Mouse (Mus musculus) hindbrain, embryonic 10.5 days (tissue): ENCODE data around the gene Igf2bp2. TPM values are rescaled to one million over a fixed set of nuclear protein-coding genes. Genes with fewer than 3 reads are reported as not detected.

ENCODE experiments used
- DNase-seq: peaks from one replicate; pipeline ENCODE4 v3.0.0-alpha.2; 2017; ENCODE audit warnings: low spot score
- H3K27ac ChIP-seq: fragments of 300-500 bp; sonication (generic); 2 replicates; pipeline ENCODE4 v1.5.1; 2016; ENCODE audit warnings: mild to moderate bottlenecking, moderate library complexity
- H3K27me3 ChIP-seq: fragments of 300-500 bp; sonication (generic); 2 replicates; pipeline ENCODE4 v1.6.1; 2016; ENCODE audit warnings: mild to moderate bottlenecking; ENCODE audit not compliant: poor library complexity, insufficient read depth, severe bottlenecking
- H3K36me3 ChIP-seq: fragments of 300-500 bp; sonication (generic); 2 replicates; pipeline ENCODE4 v1.6.1; 2016; ENCODE audit warnings: mild to moderate bottlenecking, moderate library complexity
- H3K4me1 ChIP-seq: fragments of 300-500 bp; sonication (generic); replicated peaks from 2 replicates; pipeline ENCODE4 v1.6.1; 2016; ENCODE audit warnings: mild to moderate bottlenecking
- H3K4me3 ChIP-seq: fragments of 300-500 bp; sonication (generic); 2 replicates; pipeline ENCODE4 v1.5.1; 2016; ENCODE audit warnings: mild to moderate bottlenecking, moderate library complexity
- H3K9me3 ChIP-seq: fragments of 300-500 bp; sonication (generic); 2 replicates; pipeline ENCODE4 v1.6.1; 2016; ENCODE audit warnings: mild to moderate bottlenecking, moderate library complexity
- WGBS: fragments of 180-500 bp; shearing (Covaris S2); methylation state at CpG from one replicate; pipeline ENCODE4 v1.1.7; 2016; 5-methylcytosine and 5-hydroxymethylcytosine counted together
- polyA plus RNA-seq: library from polyadenylated mRNA; unstranded; fragments of >200 nt; fragmentation: Nextera tagmentation; extraction: Ambion mirVana; gene quantifications from 2 replicates; pipeline ENCODE4 v1.2.1, GENCODE M21; 2016

The Igf2bp2 gene
- polyA plus RNA-seq, 1 experiment from 2014 or later = 141 TPM

DNA sequence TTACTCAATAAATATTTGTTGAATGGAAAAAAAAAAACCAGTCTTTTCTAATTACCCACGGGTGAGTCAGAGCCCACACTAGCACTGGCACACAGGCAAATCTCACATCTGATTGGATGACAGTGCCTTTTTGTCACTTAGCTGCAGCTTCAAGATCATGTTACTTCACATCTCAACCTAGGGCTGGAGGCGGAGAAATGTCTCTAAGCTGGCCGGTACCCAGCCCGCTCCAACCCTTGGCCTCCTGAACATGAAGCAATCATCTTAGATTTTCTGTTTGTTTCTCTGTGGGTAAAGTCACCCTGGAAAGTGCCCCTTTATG lies 86.5 kb downstream of the Igf2bp2 start:
- H3K27ac ChIP-seq = peak overlapping the region; percentile 78; the same call in 1 of the 2 replicates

DNA sequence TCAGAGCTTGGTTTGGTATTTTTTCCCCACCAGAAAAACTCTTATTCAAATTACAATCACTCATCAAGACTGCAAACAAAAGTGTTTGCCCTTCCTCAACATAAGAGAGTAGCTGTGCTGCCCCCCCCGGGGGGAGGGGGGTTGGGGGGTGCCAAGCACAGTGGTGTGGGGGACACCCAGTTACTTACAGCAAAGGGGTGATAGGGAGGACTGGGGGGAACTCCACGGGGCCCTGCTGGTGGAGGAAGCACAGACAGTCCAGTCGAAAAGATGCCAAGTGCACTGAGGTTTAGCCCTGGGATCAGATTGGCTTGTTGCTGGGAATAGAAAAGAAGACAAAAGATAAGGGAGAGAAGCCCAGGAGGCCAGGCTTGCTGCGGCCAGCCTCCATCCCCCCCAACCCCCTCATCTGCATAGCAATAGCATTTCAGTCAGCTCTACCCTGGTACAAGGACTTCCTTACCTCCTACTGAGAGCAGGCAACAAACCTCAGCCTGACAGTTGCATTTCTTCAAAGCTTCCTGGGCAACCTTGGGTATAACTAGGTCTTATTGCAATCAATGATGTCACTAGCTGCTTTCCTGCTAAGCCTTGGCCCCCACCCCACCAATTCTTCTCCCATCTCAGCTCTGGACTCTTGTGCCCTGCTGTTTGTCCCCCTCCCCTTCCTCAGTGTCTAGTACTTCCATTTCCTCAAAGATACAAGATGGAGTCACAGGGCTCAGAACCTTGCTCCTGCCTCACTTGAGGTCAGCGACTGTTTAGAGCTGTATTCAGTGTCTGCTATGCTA lies 87.1 kb downstream of the Igf2bp2 start:
- Histone ChIP-seq H3K4me3 (no peak overlapping the region; the same call in 1 of the 2 replicates), H3K27me3 (no peaks in the 10 kb centered on the region), H3K4me1 (peaks cover 17% of the 10 kb centered on the region), H3K9me3 (no peaks in the 10 kb centered on the region), H3K36me3 (peaks cover 99% of the 10 kb centered on the region), H3K27ac (peak overlapping the region; percentile 78)
- WGBS = 12% methylated on average over 5 of the region's 5 CpGs
- peak; percentile 31 for DNase-seq

More for the DNA sequence above, 86.5 kb downstream of the Igf2bp2 start:
- Histone ChIP-seq H3K27me3 (no peaks in the 10 kb centered on the region), H3K4me3 (no peak overlapping the region), H3K9me3 (no peaks in the 10 kb centered on the region), H3K36me3 (peaks cover 99% of the 10 kb centered on the region), H3K4me1 (peaks cover 17% of the 10 kb centered on the region)
- no peak for DNase-seq
- WGBS = 40% methylated on average over 4 of the region's 4 CpGs

DNA sequence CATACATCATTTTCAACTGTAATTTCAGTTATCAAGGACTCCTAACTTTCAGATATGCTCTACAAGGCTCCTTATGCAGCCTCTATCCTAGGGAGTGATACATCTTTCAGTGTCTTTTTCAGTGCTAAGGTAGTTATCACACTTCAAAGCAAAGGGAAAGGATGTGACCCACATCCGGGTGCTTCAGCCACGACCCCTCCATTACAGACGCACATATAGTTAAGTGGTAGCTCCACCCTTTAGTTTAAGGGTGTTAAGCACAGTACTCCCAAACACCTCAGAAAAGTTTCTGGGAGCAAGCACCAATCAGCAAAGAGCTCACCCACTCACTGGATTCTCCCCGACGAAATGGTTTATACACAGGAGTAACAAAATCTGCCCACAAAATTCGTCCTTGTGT lies 88.0 kb downstream of the Igf2bp2 start:
- H3K36me3 ChIP-seq = peaks cover 99% of the 10 kb centered on the region
- H3K9me3 ChIP-seq = no peaks in the 10 kb centered on the region
- peaks cover 17% of the 10 kb centered on the region for H3K4me1 ChIP-seq
- H3K27ac ChIP-seq = no peak overlapping the region
- no peak overlapping the region for H3K4me3 ChIP-seq
- DNase-seq = no peak
- no peaks in the 10 kb centered on the region for H3K27me3 ChIP-seq
- WGBS = 78% methylated on average over 6 of the region's 6 CpGs

DNA sequence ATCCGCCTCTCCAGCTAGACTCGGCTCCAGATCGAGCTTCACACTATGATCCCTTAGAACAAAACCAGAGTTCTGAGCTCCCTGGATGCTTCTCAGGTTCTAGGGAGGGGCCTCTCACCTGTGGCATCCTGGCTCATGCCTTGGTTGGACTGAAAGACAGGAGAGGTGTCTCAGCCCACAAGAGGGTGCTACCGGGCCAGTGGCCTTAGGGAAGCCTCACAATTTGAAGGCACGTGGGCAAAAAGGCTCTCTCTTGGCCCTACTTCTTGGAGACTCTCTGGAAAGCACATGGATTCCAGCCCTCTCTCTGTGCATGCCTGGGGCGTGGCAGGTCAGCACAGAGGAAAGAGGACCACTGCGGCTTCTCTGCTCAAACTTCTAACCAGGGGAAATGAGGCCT lies 91.7 kb downstream of the Igf2bp2 start:
- 80% methylated on average over 7 of the region's 7 CpGs for WGBS
- DNase-seq = no peak

DNA sequence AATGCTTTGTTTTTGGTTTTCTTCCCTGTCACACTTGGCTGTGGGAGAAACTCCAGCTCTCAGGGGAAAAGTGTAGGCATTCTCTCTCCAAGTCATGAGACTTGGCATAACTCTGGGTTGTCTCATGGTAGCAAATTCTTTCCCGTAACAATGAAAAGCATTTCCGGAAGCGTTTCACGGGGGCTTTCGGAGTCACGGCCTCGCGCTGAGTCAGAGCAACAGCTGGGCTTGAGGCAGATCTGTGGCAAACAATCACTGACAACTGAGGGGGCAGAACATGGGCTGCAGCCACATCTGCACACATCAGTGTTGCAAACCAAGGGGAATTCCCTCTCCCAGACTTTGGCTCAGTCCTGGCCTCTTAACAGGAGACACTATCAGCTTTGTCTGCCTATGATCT lies 95.7 kb downstream of the Igf2bp2 start:
- H3K27me3 ChIP-seq = no peaks in the 10 kb centered on the region
- peaks cover 100% of the 10 kb centered on the region for H3K36me3 ChIP-seq
- DNase-seq = no peak
- H3K27ac ChIP-seq = no peak overlapping the region
- no peaks in the 10 kb centered on the region for H3K4me1 ChIP-seq
- H3K9me3 ChIP-seq = no peaks in the 10 kb centered on the region
- 94% methylated on average over 8 of the region's 8 CpGs for WGBS
- H3K4me3 ChIP-seq = no peak overlapping the region

More for the DNA sequence above, 91.7 kb downstream of the Igf2bp2 start:
- H3K4me3 ChIP-seq = no peak overlapping the region
- H3K4me1 ChIP-seq = peaks cover 9% of the 10 kb centered on the region
- no peaks in the 10 kb centered on the region for H3K27me3 ChIP-seq
- H3K27ac ChIP-seq = no peak overlapping the region
- peaks cover 99% of the 10 kb centered on the region for H3K36me3 ChIP-seq
- no peaks in the 10 kb centered on the region for H3K9me3 ChIP-seq

DNA sequence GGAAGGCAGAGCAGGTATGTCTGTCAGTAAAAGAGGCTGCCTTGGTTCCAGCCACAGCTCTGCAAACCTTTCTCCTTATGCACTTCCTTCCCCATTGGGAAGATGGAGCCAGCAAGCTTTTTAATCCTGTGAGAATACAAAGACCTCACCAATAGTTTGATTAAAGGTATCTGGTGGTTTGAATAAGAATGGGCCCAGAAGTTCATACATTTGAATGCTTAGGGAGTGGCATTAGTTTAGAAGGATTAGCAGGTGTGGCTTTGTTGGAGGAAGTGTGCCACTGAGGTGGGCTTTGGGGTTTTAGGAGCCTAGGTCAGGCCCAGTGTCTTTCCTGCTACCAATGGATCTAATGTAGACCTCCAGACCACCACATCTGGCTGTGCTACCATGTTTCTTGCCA lies 97.6 kb downstream of the Igf2bp2 start:
- DNase-seq = no peak
- Histone ChIP-seq H3K4me3 (no peak overlapping the region), H3K27ac (no peak overlapping the region), H3K36me3 (peaks cover 100% of the 10 kb centered on the region), H3K9me3 (no peaks in the 10 kb centered on the region), H3K4me1 (no peaks in the 10 kb centered on the region), H3K27me3 (no peaks in the 10 kb centered on the region)

DNA sequence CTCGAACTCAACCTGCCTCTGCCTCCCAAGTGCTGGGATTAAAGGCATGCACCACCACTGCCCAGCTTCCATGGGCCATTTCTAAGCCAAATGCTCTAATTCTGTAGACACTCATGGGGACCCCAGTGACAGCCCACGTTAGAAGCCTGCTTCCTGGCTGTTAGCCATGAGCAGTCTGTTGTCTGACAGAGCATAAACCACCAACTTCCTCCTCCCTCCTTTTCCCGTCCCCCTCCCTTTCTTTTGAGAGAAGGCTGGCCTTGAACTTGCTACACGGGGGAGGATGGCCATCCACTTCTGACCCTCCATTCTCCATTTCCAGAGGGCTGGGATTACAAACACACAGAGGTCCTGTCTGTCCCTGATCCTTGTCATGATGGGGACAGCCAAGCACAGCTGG lies 100.8 kb downstream of the Igf2bp2 start:
- H3K27ac ChIP-seq = no peak overlapping the region
- H3K9me3 ChIP-seq = no peaks in the 10 kb centered on the region
- no peak overlapping the region for H3K4me3 ChIP-seq
- H3K27me3 ChIP-seq = no peaks in the 10 kb centered on the region
- peaks cover 98% of the 10 kb centered on the region for H3K36me3 ChIP-seq
- WGBS = 80% methylated on average over 4 of the region's 4 CpGs
- no peak for DNase-seq
- no peaks in the 10 kb centered on the region for H3K4me1 ChIP-seq

DNA sequence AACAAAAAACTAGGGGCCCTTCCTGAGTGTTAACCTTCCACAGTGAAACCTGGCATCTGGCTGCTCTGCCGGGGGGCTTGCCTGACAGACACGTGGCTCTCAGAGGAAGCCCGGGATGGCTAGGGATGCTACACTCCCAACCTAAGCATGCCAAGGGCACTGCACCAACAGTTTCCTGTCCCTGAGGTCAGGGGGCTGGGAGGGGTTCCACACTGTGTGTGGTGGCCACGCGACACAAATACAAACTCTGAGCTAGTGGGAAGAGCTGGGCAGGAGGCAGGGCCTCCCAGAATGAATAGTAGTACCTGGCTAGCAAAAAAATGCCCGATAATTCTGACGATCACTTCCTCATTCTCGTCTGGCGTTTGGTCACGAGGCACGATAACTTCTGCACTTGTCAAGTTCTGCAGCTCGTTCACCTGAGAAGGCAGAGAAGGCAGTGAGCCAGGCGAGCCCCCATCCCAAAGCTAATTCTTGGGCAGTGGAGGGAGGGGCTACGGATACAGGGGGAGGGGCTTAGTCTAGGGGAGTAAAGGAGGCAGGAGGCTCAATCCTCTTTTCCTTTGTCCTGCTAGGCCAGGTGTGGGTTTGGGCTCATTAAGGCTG lies 101.4 kb downstream of the Igf2bp2 start:
- DNase-seq = no peak
- no peaks in the 10 kb centered on the region for H3K27me3 ChIP-seq
- WGBS = 88% methylated on average over 14 of the region's 14 CpGs

DNA sequence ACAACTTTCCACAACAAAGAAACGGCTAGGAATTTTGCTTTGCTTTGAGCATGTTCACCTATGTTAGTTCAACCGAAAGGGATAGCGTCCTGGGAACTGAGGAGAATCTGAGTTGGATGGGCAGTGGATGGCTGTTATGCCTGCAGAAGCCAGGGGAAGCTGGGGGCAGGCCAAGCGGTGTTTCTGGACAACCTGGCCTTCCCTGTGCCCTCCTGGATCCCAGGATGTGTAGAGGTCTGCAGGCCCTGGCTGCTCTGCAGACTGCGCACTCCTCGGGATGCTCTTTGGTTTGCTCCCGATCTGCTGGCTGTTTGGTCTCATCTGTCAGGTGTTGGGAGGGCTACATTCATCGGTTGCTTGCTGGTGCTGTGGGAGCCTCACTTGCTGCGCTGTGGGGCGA lies 102.7 kb downstream of the Igf2bp2 start:
- Histone ChIP-seq H3K9me3 (no peaks in the 10 kb centered on the region), H3K27ac (no peak overlapping the region), H3K4me3 (no peak overlapping the region), H3K36me3 (peaks cover 85% of the 10 kb centered on the region), H3K27me3 (no peaks in the 10 kb centered on the region), H3K4me1 (no peaks in the 10 kb centered on the region)
- 96% methylated on average over 10 of the region's 10 CpGs for WGBS
- DNase-seq = no peak

More for the DNA sequence above, 101.4 kb downstream of the Igf2bp2 start:
- Histone ChIP-seq H3K36me3 (peaks cover 97% of the 10 kb centered on the region), H3K4me3 (no peak overlapping the region), H3K27ac (no peak overlapping the region), H3K9me3 (no peaks in the 10 kb centered on the region), H3K4me1 (no peaks in the 10 kb centered on the region)

DNA sequence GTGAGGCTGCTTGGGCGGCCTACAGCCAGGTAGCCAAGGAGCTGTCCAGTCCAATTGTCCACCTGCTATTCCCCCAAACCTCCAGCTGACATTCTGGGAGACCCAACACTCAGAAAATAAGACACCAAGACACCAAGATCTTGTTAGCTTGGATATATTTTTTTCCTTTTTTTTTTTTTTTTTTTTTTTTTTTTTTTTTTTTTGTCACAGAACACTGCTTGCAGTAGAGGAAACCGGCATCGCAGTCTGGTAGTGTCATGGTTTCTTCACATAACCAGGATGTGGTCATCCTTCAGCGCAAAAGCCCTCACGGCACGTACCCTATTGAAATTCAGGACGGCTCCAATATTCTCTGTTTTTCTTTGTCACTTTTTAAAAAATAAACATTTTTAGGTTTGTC lies 104.2 kb downstream of the Igf2bp2 start:
- Histone ChIP-seq H3K27me3 (no peaks in the 10 kb centered on the region), H3K36me3 (peaks cover 78% of the 10 kb centered on the region), H3K27ac (no peak overlapping the region), H3K9me3 (no peaks in the 10 kb centered on the region), H3K4me3 (no peak overlapping the region), H3K4me1 (no peaks in the 10 kb centered on the region)
- no peak for DNase-seq
- WGBS = 97% methylated on average over 7 of the region's 7 CpGs

DNA sequence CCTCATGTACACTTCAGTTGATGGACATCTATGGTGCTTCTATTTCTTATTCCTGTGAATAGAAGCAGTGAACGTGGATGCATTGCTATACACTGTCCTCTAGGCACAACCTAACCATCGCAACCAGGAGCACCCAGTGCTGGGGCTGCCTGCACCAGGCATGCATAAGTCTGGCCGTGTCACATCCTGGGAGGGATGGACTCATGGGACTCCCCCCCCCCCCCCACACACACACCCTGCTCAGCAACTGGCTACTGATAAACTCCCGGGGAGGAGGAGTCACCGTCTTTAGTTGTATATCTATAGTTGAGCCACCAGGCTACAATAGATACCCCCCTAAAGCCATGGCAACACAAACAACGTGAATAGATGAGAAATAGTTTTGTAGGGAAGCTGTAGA lies 105.6 kb downstream of the Igf2bp2 start:
- Histone ChIP-seq H3K9me3 (no peaks in the 10 kb centered on the region), H3K36me3 (peaks cover 71% of the 10 kb centered on the region), H3K4me1 (no peaks in the 10 kb centered on the region), H3K27me3 (no peaks in the 10 kb centered on the region), H3K4me3 (no peak overlapping the region), H3K27ac (no peak overlapping the region)
- WGBS = 84% methylated on average over 6 of the region's 6 CpGs
- no peak for DNase-seq

DNA sequence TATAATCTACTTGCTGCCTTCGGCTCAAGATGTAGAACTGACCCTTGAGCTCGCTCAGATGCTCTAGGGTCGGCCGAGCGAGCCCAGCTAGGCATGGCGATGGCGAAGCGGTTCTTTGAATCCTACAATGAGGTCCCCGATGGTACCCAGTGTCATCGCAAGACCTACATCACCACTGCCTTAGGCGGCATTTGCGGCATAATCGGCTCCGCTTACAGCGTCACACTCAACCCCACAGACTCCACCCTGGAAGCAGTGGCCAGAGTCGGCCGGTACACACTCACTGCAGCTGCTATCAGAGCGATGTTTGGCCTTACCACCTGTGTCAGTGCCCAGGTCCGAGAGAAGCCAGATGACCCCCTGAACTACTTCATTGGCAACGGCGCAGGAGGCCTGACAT lies 109.7 kb downstream of the Igf2bp2 start:
- Histone ChIP-seq H3K27ac (no peak overlapping the region), H3K9me3 (no peaks in the 10 kb centered on the region), H3K4me3 (no peak overlapping the region), H3K36me3 (peaks cover 38% of the 10 kb centered on the region), H3K27me3 (no peaks in the 10 kb centered on the region), H3K4me1 (no peaks in the 10 kb centered on the region)
- 96% methylated on average over 21 of the region's 21 CpGs for WGBS
- DNase-seq = no peak

DNA sequence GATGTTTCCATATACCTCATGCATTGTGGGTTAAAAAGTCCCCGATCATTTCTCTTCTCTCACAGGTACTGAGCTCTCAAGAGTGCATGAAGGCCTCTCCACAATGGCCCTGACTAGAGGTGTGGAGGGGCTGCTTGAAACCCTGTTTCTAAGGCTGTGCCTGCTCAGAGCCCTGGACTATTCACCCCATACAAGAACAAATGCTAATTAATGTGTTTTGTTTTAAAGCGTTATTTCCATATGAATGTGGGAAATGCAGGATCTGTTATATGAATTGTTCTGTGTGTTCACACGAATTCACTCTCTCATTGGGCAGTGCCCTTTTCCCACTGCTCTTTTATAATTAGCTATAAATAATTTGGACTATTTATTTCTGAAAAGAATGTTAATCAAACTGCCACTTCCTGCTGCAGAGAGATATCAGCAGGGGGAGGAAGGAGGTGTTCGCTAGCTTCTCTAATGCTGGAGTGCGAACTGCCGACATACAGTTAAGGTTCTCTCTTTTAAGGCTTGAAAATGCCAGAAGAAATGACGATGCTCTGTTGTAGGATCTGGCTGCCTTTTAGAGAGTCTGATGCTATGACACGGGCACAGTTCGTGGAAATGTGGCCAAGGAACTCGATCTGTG lies 116.2 kb downstream of the Igf2bp2 start:
- Histone ChIP-seq H3K27me3 (no peaks in the 10 kb centered on the region), H3K36me3 (peaks cover 70% of the 10 kb centered on the region), H3K9me3 (no peaks in the 10 kb centered on the region), H3K4me1 (no peaks in the 10 kb centered on the region), H3K27ac (no peak overlapping the region), H3K4me3 (no peak overlapping the region)
- no peak for DNase-seq
- WGBS = 92% methylated on average over 10 of the region's 10 CpGs
